Mouse (Mus musculus): ENCODE measurements around the gene Rora. TPM values are rescaled to one million over a fixed set of nuclear protein-coding genes. Genes with fewer than 3 reads are reported as not detected.

Gene Rora
- polyA plus RNA-seq, 1 experiment from 2014 or later: 9.0 TPM

DNA sequence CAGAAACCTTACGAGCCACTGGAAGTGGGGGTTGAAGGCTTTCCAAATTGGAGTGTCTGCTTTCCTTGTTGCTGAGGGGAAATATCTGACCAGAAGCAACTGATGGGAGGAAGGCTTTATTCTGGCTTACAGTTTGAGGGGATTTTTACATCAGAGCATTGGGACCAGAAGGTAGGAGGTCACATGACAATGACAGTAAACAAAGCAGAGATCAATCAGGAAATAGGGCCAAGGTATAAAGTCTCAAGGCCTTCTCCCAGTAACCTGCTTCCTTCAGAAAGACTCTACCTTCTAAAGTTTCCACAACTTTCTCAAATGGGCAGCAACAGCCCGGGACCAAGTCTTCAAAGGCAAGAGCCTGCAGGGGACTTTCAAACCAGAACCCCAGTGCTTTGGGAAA is 34.6 kb downstream of the Rora start:
- no peak for ATAC-seq
- TF ChIP-seq CTCF (IDR thresholded peaks at IDR 0.05): no peak
- ChIA-PET POLR2A (no interaction called here), CTCF (no interaction called here)
- H3K27me3 ChIP-seq: peaks cover 18% of the 10 kb centered on the region
- DNase-seq (ENCODE audit: low read depth, low spot score): no peak
- in situ Hi-C loops (cut with MboI; ENCODE audit: low pct_unique_long_range_greater_than_20kb): no loop called here

DNA sequence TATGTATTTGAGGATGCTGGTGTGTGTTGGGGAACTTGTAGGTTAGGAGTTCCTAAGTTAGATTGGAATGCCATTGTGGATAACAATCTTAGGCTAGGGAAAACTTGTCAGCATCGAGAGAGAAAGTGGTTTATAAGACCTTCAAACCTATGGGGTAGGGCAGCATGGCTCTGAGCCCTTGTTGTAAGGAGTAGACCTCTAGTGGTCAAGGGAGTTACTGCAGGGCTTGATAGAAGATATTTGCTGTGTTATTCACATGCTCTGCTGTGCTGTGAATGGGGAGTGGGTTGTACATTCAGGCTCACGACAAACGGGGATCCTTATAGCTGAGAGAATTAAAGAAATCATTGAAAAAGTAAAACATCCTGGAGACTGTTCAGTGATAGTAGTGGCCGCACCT is 35.8 kb downstream of the Rora start:
- DNase-seq (ENCODE audit: low read depth, low spot score): no peak
- peaks cover 14% of the 10 kb centered on the region for H3K27me3 ChIP-seq
- no peak for ATAC-seq
- ChIA-PET CTCF (no interaction called here), POLR2A (interaction anchor here (0.5 kb wide), 1 partner anchor 131 kb away, joined by 5 read pairs; no protein-coding TSS in a partner anchor)
- TF ChIP-seq CTCF (IDR thresholded peaks at IDR 0.05): peak; percentile 75
- in situ Hi-C loops (cut with MboI; ENCODE audit: low pct_unique_long_range_greater_than_20kb): no loop called here

DNA sequence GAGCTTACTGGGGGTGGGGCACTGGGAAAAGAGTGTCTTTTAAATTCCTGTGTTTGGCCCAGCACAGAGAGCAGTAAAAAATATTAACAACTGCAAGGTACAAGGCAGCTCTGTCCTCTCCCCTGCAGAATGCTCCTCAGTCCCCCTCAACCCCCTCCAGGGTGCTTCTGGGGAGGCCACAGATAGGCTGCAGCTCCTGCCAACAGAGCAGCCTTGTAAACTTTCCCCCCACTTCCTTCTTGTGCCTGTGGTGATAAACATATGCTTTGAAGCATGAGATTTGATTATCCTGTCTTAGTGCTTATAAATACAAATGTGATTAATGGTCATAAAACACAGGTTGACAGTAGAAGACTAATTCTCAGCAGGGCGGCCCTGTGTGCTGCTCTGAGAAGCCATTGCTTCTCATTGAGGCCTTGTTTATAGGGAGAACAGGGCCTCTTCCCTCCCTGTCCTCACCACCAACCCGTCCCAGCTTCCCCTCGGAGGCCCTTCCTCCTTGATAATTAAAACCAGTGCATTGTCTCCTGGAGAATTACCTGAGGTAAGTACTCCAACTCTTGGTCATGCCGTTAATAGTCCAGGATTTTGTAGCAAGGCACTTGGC is 41.4 kb downstream of the Rora start:
- no peak for DNase-seq (ENCODE audit: low read depth, low spot score)
- ChIA-PET CTCF (no interaction called here), POLR2A (no interaction called here)
- ATAC-seq: no peak
- no peak for TF ChIP-seq CTCF (IDR thresholded peaks at IDR 0.05)
- peaks cover 14% of the 10 kb centered on the region for H3K27me3 ChIP-seq
- in situ Hi-C loops (cut with MboI; ENCODE audit: low pct_unique_long_range_greater_than_20kb): loop anchor here (10.0 kb wide), 1 partner anchor 680 kb away; no protein-coding TSS in a partner anchor

DNA sequence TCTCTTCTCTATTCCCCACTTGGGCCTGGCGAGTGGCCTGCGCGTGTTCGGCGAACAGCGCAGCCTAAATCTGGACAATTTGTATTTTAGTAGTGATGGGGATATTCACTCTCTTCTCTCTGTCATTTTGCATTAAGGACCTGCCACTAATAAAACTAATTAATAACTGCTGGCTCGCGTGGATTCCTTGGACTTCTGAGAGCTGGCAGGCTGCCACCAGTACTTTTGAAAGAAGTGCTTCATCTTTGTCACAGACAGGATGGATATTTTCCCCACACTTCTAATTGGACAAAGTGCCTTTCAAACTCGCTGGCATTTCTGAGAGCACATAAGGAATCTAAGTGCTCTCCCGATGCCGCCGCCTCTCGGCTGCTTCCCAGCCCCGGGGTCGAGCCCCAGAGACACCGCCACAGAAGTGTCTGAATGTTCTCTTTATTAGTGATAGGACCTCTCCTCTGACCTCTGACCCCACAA is 41.9 kb downstream of the Rora start:
- no peak for DNase-seq (ENCODE audit: low read depth, low spot score)
- CTCF ChIA-PET: no interaction called here
- POLR2A ChIA-PET: no interaction called here

DNA sequence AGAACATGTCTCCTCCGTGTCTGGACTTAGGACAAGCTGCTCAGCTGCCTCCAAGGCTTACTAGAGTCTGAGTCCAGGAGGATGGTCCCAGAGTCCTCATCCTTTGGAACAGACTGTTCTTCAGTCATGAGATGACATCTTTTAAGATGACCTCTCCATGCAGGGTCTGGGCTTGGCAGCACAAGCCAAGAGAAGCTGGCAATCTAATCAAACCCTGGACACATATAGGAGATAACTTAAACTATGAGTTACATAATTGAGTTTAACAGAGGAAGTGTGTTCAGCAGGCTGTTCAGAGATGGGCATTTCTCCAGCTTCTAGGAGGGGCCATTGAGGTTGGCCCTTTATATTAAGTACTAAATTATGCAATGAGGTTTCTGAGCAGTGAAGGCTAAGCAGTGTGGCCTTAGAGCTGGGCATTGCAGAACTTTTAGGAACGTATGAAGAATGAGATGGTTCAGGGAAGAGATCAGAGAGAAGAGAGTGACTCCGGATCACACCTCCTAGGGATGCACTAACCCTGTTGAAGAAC is 42.9 kb downstream of the Rora start:
- ChIA-PET POLR2A (no interaction called here), CTCF (no interaction called here)
- ATAC-seq (no peak), DNase-seq (ENCODE audit: low read depth, low spot score) (no peak)
- in situ Hi-C loops (cut with MboI; ENCODE audit: low pct_unique_long_range_greater_than_20kb): loop anchor here (10.0 kb wide), 1 partner anchor 682 kb away; no protein-coding TSS in a partner anchor
- TF ChIP-seq CTCF (IDR thresholded peaks at IDR 0.05): no peak
- peaks cover 11% of the 10 kb centered on the region for H3K27me3 ChIP-seq

More for the DNA sequence above, 41.9 kb downstream of the Rora start:
- no peak for TF ChIP-seq CTCF (IDR thresholded peaks at IDR 0.05)
- ATAC-seq: no peak
- H3K27me3 ChIP-seq: peaks cover 11% of the 10 kb centered on the region
- in situ Hi-C loops (cut with MboI; ENCODE audit: low pct_unique_long_range_greater_than_20kb): loop anchor here (10.0 kb wide), 1 partner anchor 681 kb away; no protein-coding TSS in a partner anchor

DNA sequence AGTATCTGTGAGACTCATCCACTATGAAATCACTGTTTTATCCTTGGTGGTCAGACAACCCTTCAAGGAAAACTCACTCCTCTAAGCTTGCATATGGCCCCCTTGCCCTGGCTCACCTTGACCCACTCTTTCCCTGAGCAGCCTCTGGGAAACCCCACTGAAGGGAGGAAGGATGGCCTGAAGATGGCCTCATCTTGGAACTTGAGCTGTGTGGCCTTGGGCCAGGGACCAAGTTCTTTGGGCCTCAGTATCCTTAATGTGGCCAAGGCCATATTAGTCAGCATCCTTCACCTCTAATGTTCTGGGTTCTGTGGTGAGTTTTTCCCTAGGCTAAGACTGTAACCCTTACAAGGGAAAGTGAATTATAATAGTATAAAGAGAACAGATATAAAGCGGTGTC is 45.8 kb downstream of the Rora start:
- TF ChIP-seq CTCF (IDR thresholded peaks at IDR 0.05): no peak
- in situ Hi-C loops (cut with MboI; ENCODE audit: low pct_unique_long_range_greater_than_20kb): loop anchor here (10.0 kb wide), 1 partner anchor 685 kb away; no protein-coding TSS in a partner anchor
- CTCF ChIA-PET: no interaction called here
- no peak for ATAC-seq
- POLR2A ChIA-PET: no interaction called here
- H3K27me3 ChIP-seq: peaks cover 17% of the 10 kb centered on the region
- DNase-seq (ENCODE audit: low read depth, low spot score): no peak

DNA sequence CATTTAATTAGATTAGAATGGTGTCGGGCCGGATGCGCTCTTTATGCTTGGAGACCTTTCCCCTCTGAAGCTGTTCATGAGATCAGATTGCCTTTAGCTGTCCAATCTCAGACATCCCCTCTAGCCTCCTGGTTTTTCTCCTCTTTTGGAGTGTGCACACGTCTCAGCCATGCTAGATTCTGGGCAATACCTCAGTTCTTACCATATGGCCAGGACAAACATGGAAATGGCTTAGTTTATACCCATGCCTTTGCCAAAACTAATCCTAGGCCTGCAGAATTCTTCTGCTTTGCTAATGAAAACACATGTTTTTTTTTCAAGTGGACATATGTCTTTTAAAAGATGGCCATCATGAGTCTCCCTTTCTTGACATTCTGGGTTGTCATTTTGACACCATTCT is 46.3 kb downstream of the Rora start:
- ChIA-PET CTCF (no interaction called here), POLR2A (no interaction called here)
- TF ChIP-seq CTCF (IDR thresholded peaks at IDR 0.05): no peak
- H3K27me3 ChIP-seq: peaks cover 17% of the 10 kb centered on the region
- in situ Hi-C loops (cut with MboI; ENCODE audit: low pct_unique_long_range_greater_than_20kb): loop anchor here (10.0 kb wide), 1 partner anchor 685 kb away; no protein-coding TSS in a partner anchor
- DNase-seq (ENCODE audit: low read depth, low spot score) (no peak), ATAC-seq (no peak)

DNA sequence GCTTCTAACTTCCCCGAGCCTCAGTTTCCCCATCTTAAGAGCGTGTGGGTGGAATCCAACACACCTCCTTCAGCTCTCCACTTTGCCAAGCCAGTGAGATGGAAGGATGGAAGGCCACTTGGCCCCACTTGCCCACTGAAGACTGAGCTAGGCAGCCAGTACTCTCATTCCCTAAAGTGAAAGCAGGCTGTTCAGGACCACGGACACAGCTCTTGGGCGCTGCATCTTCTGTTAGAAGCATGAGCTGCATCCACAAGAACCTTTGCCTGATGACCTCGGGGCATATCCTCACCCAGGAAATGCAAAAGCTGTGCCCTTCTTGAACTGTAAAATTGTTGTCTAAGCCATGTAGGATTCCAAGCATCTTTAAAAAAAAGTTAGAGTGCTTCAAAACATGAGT is 54.0 kb downstream of the Rora start:
- ATAC-seq (no peak), DNase-seq (ENCODE audit: low read depth, low spot score) (no peak)
- TF ChIP-seq CTCF (IDR thresholded peaks at IDR 0.05): no peak
- ChIA-PET CTCF (no interaction called here), POLR2A (no interaction called here)
- peaks cover 7% of the 10 kb centered on the region for H3K27me3 ChIP-seq
- in situ Hi-C loops (cut with MboI; ENCODE audit: low pct_unique_long_range_greater_than_20kb): no loop called here

DNA sequence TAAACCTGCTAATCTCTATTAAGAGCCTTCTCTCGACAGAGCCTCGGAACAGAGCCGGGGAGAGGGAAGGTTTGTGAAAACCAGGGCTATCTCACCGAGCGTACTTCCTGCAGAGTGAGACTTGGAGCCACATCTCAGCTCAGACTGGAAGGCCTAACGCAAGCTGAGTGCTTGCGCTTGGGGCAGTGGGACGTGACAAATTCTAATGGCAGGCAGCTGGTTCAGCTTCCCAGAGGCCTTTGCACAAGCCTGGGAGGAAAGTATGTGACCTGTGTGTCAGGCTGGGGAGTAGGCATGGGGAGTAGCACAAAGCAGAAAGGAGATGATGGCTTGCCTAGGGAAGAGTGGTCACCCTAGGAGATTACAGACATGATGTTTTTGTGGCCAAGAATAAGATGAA is 55.6 kb downstream of the Rora start:
- ChIA-PET POLR2A (no interaction called here), CTCF (no interaction called here)
- no peak for DNase-seq (ENCODE audit: low read depth, low spot score)
- no peak for TF ChIP-seq CTCF (IDR thresholded peaks at IDR 0.05)
- H3K27me3 ChIP-seq: peaks cover 7% of the 10 kb centered on the region
- in situ Hi-C loops (cut with MboI; ENCODE audit: low pct_unique_long_range_greater_than_20kb): no loop called here
- no peak for ATAC-seq

DNA sequence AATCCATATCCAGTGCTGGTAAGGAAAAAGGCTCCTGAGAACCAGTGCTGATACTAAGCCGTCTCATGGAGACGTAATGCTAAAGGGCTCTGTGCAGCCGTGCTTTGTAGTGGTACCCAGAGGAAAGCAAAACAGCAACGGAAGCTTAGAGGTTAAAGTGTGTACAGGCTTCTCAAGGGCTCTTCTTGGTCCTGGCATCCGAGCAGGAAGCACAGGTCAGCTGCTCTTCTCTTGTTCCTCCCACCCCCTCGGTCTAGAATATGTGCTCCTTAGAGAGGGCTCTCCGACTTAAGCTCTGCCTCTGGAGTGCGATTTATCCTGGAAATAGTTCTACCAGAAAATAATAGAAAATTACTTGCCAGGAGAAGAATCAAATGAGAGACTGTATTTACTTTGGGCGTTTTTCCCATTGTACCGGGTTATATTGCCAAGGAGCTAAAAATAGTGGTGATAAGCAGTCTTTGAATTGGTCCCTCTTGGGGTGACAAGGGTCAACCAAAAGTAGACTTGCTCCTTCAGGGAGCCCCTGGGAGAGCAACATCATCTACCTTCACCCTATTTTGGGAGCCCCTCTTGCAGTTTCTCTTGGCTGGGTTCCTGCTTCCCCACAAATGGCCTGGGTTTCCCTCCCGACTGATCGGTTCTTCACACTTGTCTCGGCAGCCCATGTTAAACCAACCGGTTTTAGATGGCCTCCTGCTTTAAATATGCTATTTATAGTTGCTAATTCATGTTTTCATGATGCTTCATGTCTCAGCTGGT is 57.5 kb downstream of the Rora start:
- no peak for TF ChIP-seq CTCF (IDR thresholded peaks at IDR 0.05)
- ChIA-PET POLR2A (no interaction called here), CTCF (no interaction called here)
- DNase-seq (ENCODE audit: low read depth, low spot score): no peak
- in situ Hi-C loops (cut with MboI; ENCODE audit: low pct_unique_long_range_greater_than_20kb): no loop called here
- H3K27me3 ChIP-seq: peaks cover 7% of the 10 kb centered on the region
- no peak for ATAC-seq

DNA sequence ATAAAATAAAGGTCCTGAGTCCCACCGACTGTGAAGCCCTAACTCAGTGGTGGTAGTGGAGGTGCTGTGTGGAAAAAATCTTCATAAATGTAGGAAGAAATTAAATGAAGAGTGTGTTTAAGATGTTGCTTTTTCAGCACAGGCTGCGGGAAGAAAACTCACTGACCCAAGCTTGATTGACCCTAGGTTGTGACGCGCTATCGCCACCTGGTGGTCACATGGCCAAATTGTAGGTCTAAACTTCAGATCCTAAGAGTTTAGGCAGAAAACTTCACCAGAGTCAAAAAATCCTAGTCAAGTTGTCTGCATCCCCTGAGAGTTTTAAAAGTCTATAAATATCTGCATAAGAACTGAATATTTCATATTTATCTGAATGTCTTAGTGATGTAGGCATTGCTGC is 63.4 kb downstream of the Rora start:
- POLR2A ChIA-PET: no interaction called here
- CTCF ChIA-PET: interaction anchor here (0.6 kb wide), 1 partner anchor 1127 kb away, joined by 3 read pairs; no protein-coding TSS in a partner anchor
- no peaks in the 10 kb centered on the region for H3K27me3 ChIP-seq
- in situ Hi-C loops (cut with MboI; ENCODE audit: low pct_unique_long_range_greater_than_20kb): no loop called here
- TF ChIP-seq CTCF (IDR thresholded peaks at IDR 0.05): peak; percentile 57
- ATAC-seq: no peak
- no peak for DNase-seq (ENCODE audit: low read depth, low spot score)

Data from Patski (cell line).